Mouse (Mus musculus): ENCODE results near the gene Hs3st6. TPM values are rescaled to one million over a fixed set of nuclear protein-coding genes. Genes with fewer than 3 reads are reported as not detected.

Hs3st6 gene
- total RNA-seq, 4 experiments from 2014 or later = not detected

DNA sequence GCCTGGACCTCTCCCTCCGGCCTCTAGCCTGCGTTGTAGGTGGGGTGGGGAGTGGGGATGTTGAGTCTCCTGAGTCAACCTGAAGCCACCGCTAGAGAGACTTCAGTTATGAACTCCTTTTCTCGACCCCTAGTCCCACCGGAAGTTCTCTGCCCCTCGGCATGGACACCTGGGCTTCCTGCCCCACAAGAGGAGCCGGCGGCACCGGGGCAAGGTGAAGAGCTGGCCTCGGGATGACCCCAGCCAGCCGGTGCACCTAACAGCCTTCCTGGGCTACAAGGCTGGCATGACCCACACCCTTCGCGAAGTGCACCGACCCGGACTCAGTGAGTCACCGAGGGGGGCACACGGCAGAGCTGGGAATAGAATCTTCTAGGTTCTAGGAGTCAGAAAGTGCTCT is 24.6 kb upstream of the Hs3st6 start:
- peak in 1 of 2 experiments; percentile 44 for DNase-seq (ENCODE audit: low spot score in 2 of 2)

DNA sequence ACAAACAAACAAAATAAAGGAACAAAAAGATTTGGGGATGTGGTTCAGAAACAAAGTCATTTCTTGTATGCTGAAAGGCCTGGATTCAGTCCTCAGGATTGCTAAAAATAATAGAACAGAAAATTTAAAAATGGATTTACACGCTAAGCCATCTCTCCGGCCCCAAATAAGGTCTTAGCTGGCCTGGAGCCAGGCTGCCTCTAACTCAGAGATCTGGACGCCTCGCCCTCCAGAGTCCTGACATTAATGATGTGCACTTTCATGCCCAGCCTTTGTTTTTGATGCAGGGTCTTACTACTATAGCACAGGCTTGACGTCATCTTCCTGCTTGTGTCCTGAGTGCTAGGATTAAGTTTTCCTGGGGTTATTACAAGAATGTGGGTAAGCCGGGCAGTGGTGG is 23.7 kb upstream of the Hs3st6 start:
- no peak for DNase-seq (ENCODE audit: low spot score in 2 of 2)

DNA sequence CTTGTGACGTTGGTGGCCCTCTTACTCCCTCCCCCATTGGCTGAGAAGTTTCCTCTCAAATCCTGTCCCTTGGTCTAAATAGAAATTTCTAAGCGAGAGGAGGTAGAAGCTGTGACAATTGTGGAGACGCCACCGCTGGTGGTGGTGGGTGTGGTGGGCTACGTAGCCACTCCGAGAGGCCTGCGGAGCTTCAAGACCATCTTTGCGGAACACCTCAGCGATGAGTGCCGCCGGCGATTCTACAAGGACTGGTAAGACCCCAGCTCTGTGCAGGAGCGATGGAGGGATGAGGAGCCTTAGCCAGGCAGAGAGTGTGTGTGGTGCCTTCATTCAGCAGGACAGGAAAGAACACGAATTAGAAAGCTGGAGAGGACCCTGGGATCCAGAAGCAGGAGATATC is 22.0 kb upstream of the Hs3st6 start:
- DNase-seq (ENCODE audit: low spot score in 2 of 2) = no peak

DNA sequence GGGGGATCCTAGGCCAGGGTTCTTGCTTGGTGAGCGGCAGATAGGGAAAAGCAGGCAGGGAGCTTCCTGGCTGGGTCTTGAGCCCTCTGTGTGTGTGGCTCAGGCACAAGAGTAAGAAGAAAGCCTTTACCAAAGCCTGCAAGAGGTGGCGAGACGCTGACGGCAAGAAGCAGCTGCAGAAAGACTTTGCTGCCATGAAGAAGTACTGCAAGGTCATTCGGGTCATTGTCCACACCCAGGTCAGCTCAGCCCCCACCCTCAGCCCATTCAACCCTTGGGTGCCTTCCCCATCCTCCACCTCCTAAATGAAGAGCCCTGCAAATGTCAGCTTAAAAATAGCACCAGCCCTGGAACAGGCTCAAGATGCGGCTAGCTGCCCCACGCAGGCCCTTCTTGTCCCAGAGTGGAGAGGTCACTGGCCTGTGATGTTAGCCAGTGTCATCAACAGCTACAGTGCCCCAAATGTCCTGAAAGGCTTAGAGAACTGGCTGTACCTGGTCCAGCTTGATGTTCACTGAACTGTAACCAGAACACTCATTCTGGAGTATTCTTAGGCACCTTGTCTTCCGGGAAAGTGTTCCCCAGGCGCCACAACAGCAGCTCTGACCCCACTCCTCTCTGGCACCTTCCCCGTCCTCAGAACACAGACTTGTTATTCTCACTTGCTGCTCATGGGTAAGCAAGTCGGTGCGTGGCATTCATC is 20.4 kb upstream of the Hs3st6 start:
- peak; percentile 74 to 85 for DNase-seq (ENCODE audit: low spot score in 2 of 2)

DNA sequence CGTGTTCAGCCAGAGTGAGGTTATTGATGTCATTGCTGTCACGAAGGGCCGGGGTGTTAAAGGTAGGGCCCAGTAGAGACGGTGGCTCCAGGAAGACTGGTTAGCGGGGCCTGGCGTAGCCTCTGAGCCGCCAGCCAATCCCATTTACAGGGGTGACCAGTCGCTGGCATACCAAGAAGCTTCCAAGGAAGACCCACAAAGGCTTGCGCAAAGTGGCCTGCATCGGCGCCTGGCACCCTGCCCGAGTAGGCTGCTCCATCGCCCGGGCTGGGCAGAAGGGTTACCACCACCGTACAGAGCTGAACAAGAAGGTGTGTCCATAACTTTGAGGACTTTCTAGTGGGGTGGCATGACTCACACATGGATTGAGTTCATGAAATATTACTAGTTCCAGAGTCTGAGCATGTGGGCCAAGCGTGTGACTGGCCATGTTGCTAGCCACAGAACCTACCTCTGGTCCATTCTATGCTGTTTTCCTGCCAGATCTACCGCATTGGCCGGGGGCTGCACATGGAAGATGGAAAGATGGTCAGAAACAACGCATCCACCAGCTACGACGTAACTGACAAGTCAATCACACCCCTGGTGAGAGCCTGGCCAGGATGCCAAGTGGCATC is 19.2 kb upstream of the Hs3st6 start:
- DNase-seq (ENCODE audit: low spot score in 2 of 2) = no peak

DNA sequence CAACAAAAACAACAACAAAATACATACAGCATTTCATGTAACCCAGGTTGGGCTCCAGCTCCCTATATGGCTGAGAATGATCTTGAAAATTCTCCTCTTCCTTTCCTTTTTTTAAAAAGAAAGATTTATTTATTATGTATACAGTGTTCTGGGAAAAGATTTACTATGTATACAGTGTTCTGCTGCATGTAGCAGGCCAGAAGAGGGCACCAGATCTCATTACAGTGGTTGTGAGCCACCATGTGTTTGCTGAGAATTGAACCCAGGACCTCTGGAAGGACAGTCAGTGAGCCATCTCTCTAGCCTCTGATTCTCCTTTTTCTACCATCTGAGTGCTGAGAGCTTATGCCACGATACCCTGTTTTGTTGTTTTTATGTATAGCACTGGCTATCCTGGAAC is 18.3 kb upstream of the Hs3st6 start:
- DNase-seq (ENCODE audit: low spot score in 2 of 2) = no peak

DNA sequence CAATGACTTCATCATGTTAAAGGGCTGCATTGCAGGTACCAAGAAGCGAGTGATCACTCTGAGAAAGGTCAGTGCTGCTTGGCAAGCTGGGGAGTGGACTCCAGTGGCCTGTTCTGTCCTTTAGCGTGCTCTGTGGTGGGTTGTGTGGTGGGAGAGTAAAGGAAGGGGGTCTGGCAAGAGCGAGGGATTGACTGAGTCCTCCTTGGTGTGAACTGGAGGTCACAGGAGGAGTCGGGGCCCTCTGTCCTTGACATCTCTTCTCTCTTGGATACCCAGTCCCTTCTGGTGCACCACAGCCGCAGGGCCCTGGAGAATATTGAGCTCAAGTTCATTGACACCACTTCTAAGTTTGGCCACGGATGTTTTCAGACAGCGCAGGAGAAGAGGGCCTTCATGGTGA is 17.3 kb upstream of the Hs3st6 start:
- DNase-seq (ENCODE audit: low spot score in 2 of 2) = no peak

DNA sequence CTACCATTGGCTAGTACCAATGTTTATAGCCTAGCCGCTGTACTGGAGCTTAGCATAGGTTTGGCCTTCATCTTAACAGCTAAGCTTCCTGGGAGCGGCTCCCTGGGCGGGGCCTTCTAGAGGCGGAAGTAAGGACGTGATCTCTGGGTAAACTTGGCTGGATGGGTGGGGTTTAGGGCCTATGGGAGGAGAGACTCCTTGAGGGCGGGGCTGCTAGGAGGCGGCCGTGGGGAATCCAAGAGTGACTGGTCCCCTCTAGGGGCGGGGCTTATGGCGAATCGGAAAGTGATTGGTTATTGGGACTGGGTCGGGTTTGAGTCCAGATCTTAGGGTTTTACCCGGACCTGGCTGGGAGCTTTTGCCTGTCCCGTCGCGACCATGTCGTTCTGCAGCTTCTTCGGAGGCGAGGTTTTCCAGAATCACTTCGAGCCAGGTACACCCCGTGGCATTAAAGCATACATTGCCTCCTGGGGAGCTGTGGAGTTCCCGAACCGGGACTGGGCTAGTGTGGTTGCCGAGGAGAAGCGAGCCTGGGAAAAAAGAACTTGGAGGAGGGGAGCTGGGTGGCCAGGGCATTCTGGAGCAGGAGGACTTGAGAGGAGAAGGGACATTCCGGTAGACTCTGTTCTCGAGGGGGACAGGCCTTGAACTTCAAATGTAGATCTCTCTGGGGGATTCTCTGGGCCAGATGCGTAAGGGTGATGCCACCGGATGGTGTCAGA is 16.3 kb upstream of the Hs3st6 start, which contains the start of gene Msrb1:
TSS of gene Msrb1 (plus strand) at position 313 of the 722 bp plus-strand sequence.
- DNase-seq (ENCODE audit: low spot score in 2 of 2) = peak; percentile 96 to 97

DNA sequence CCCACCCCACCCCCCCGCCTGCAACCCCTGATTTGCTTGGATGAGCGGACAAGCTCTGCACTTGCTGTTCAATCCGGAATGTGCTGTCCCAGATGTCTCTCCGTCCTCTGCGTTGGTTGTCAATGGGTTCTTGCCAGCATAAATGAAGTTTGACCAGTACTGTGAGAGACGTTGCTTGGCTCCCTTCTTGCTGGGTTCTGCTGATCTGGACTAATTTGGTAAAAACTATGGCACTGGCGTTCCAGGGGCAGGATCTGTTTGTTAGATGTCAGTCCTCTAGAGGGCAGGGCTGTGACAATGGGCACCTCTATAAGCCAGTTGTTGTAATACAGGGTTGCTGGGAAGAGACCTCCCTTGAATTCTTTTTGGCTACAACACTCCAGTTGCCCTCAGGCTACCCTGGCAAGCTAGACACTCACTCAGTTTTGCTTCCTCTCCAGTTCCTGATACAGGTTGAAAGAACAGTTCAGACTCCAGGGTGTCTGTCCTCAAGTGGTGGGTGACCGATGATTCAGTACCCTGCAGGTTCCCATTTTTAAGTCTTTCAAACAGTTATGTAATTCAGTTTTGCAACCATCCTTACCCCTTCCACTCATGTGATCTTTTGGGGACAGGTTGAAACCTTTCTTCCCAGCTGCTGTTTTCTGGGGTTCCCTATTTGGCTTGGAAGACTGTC is 15.5 kb upstream of the Hs3st6 start:
- no peak for DNase-seq (ENCODE audit: low spot score in 2 of 2)

DNA sequence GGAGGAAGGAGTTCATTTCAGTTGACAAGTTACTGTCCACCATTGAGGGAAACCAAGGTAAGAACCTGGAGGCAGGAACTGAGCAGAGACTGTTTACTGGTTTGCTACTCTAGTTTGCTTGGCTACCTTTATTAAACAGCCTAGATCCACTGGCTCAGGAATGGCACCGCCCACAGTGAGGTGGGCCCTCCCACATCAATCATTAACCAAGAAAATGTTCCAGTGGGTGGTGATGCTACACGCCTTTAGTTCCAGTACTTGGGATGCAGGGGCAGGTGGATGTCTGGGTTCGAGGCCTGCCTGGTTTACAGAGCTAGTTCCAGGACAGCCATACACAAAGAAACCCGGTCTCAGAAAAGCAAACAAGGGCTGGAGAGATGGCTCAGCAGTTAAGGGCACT is 14.6 kb upstream of the Hs3st6 start:
- no peak for DNase-seq (ENCODE audit: low spot score in 2 of 2)

DNA sequence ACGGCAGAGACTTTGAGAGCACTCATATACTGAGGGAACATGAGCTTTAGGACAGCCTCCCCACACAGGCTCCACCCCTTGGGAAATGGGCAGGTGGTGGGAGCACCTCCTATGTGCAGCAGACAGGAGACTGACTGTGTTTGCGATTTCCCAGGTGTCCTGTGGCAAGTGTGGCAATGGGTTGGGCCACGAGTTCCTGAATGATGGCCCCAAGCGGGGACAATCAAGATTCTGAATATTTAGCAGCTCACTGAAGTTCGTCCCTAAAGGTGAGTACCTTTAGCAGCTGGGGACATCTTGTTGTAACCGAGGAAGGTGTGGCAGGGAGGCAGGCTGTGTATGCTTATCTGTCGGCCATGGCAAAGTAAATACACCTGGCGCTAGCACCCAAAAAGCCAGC is 12.9 kb upstream of the Hs3st6 start:
- DNase-seq (ENCODE audit: low spot score in 2 of 2) = no peak

DNA sequence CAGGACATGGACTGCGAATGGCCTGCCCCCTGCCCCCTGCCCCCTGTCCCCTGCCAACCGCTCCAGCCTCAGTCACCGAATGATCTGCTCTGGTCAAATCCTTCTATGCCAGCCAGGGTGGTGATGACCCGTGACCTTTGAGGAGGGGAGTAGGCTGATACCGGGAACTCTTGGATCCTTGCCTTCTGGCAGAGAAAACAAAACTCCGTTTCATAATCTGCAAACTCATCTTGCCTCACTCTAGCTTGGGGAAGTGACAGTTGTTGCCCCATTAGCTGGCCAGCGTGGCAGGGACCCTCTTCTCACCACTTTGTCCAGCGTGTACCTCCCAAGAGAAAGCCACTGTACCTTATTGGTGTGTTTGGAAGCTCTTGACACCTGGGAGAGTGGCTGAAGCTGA is 10.5 kb upstream of the Hs3st6 start:
- no peak for DNase-seq (ENCODE audit: low spot score in 2 of 2)

DNA sequence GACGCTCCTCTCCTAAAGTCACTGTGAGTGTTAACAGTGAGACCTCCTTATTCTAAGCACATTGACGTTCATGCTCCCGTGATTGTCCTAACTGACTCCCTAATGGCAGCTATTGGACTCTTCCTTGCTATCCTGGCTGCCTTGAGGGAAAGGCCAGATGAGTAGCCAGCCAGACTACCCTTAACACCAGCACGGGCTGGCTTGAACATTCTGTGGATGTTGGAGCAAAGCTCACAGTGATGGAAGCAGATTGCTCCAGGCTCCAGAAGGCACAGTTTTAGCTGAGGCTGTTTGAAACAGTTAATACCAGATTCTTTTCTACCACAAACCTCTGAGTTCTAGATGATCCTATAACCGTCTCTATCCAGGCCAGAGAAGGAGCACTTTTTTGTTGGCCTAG is 8.9 kb upstream of the Hs3st6 start:
- DNase-seq (ENCODE audit: low spot score in 2 of 2) = no peak

DNA sequence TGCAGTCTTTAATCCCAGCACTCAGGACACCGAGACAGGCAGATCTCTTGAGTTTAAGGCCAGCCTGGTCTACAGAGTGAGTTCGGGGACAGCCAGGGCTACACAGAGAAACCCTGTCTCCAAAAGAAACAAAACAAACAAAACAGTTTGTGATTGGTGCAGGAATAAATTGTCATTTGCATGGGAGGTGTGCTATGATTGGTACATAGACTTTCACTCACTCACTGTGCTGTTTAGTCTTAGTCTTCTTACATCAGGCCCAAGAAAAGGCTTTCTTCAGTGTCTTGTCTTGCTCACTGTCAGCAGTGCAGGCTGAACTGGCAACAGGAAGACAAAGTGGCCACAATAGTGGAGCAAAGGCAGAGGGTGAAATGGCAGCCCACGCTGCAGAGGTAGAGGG is 8.4 kb upstream of the Hs3st6 start:
- DNase-seq (ENCODE audit: low spot score in 2 of 2) = no peak

DNA sequence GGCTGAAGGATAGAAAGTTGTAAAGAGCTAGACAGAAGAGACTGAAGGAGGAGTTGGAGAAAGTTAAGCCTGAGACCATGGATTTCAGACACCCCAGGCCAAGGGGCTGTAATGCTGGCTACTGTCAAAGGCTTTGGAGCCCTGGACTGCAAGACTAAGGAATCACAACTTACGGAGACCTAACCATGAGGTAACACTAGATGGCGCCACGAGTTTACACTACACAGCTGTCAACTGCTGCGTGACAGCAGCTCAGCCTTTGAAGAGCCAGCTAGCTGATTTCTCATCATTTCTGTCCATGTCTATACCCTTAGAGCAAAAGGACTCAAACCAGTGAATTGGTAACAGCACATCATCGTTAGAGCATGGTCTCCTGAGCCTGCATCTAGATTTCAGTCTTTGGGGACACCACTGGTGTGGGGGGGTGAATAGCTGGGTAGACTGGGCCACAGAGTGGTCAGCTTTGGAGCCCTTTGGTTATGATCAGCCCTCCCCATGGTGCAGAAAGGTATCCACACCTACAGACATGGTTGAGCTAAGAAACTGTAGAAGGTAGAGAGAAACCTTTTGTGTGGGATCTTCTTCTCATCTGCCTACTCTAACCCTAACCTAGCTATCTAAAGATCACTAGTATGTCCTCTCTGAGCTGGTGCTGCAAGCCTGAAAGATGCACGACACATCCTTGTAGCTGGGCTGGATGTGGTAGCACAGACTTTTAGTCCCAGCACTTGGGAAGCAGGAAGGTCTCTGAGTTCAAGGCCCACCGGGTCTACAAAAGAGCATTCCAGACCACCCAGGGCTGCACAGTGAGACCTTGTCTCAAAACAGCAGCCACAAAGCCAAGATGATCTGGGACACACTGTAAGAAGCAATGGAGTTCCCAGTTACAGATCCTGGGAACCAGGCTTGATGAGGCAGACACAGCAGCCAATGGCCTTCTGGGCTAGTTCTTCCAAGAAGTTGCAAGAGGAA is 7.0 kb upstream of the Hs3st6 start:
- peak; percentile 70 to 73 for DNase-seq (ENCODE audit: low spot score in 2 of 2)

DNA sequence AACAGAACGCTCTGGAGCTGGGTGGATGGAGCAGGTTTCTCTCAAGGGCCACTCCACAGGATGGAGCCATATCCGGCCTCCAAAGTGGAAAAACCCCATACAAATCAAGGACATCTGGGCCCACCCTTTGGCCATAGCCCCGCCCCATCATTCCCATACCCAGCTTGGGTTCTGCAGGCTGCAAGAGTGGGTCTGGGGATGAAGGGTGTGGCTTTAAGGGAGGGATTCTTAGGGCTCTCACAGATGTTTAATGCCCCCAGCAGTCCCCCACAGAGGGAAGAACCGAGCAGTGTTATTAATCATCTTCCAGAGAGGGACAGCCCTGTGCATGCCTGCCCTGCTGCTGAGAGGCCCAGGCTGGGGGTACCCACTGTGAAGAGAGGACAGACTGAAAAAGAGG is 5.8 kb upstream of the Hs3st6 start:
- DNase-seq (ENCODE audit: low spot score in 2 of 2) = no peak

DNA sequence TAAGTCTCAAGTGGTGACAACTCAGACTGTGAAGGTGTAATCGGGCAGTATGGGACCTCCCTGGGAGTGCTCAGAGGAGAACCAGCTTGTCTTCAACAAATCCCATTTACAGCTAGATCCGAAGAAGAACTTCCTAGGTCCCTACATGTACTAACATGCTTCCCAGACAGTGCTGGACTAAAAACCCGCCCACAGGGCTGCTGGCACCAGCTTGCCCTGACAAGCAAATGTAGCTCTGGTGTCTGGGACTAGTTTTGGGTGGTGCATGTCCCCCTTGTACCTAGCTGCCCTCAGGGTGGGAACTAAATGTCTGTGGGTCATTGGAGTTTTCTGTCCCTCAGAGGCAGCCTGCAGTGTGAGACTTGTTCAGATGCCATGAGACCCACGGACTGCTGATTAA is 1.3 kb upstream of the Hs3st6 start:
- no peak for DNase-seq (ENCODE audit: low spot score in 2 of 2)

DNA sequence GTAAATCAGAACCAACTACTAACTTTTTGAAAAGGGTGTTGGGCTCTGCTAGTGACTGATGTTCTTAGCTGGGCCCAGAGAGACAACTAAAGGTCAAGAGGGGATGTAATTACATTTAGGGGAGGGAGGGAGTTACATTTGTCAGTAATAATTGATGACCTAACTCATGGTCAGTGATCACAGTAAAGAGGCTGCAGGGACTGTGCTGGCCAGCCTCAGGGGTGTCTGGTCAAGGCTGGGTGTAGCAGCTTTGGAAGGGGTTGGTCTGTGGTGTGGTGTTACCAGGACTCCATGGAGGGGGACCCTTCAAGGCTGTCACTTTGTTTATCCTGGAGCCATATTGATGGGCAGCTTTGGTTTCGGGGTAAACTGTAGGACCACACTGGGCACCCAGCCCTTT is 4.6 kb downstream of the Hs3st6 start:
- DNase-seq (ENCODE audit: low spot score in 2 of 2) = no peak

DNA sequence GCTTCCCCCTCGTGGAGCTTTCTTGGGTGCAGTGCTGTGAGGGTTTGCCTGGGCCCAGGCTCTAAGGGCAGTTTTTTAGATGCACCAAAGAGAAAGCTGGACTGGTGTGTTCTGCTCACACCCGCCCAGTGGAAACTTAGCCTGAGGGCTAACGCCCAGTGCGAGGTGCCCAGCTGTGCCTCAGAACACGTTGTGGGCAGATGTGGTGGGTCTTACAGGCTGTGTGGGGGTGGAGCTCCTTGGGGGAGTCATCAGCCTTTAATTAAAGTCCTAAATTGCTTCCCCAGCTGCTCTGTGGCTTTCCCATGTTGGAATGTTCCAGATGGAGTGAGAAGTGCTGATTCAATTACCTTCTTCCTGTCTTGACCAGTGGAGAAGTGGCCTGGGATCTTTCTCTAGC is 8.3 kb downstream of the Hs3st6 start:
- no peak for DNase-seq (ENCODE audit: low spot score in 2 of 2)

DNA sequence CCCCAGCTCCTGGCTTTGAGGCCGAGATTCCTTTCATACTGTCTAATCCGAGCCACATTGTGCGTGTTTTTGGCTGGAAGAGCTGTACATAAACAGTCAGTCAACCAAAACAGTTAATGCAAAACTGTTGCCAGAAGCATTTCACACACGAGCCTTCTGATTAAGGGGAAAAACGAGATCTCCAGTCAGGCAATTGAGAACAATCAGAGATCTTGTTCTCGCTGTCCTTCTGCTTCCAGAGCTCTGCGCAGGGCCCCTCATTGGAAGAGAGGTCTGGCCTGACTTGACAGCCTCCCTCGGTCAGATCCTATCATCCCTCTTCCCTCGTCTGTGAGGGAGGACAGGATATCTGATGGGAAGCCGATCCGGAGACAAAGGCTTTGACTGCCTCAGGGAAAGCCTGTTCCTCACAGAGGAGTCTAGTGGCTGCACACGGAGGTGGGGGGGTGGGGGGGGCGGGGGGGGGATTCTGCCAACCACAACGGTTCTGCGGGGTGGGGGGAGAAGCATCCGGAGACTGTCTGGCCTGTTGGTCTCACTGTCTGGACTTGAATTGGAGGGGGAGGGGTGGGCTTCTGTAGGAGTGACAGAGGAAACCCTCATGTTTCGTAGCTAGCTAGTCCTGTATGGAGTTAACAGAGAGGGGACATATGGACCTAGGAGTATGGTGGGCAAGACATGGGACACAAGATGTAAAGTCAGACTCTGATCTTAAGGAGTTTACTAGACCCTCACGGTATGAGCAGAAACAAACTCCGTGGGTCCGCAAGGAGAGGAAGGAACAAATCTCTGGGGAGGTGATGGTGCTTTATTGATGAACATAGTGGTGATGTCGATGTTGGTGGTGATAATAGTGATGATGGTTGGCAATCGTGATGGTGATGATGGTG is 12.5 kb downstream of the Hs3st6 start:
- no peak for DNase-seq (ENCODE audit: low spot score in 2 of 2)

All from gastrocnemius, adult 8-10 months (tissue).